Mouse (Mus musculus): ENCODE measurements around the gene Vmn2r36.
"Not testable (repeated sequence)": the region's sequence is repeated elsewhere in the genome, so short reads cannot be mapped to it uniquely, and the experiment has no call there.

Gene Vmn2r36

GRCm38 (mm10) chr7:7902395-7902794, at the start of gene Vmn2r36:
Gene Vmn2r36 (minus strand): TSS chr7:7902495.
- in situ Hi-C loops (cut with MboI; ENCODE audit: low pct_unique_long_range_greater_than_20kb in 1 of 2, low sequenced_read_pairs in 2 of 2, unreplicated experiment in 1 of 2) = not testable (repeated sequence)

Data from mouse embryonic stem cell (cell line).